Mouse (Mus musculus) olfactory bulb, adult 2 months (tissue): Measurements from ENCODE around the gene Mrtfb. TPM values are rescaled to one million over a fixed set of nuclear protein-coding genes. Genes with fewer than 3 reads are reported as not detected.

ENCODE experiments used
- H3K27ac ChIP-seq: fragments of 200-500 bp; 2 replicates; pipeline ENCODE4 v1.5.1; 2012; ENCODE audit warnings: low read depth, low read length; ENCODE audit not compliant: insufficient read depth
- H3K4me1 ChIP-seq: fragments of 200-500 bp; 2 replicates; pipeline ENCODE4 v1.6.1; 2012; ENCODE audit warnings: low read length; ENCODE audit not compliant: control insufficient read depth, insufficient read depth
- H3K4me3 ChIP-seq: fragments of 200-500 bp; 2 replicates; pipeline ENCODE4 v1.5.1; 2012; ENCODE audit warnings: mild to moderate bottlenecking, low read depth, low read length, moderate library complexity; ENCODE audit not compliant: insufficient read depth
- CTCF ChIP-seq: fragments of 200-500 bp; IDR thresholded peaks from 2 replicates; pipeline ENCODE4 v1.5.1; 2012; ENCODE audit warnings: low read depth, mild to moderate bottlenecking, low read length, moderate library complexity; ENCODE audit not compliant: insufficient read depth
- POLR2A ChIP-seq: fragments of 200-500 bp; IDR thresholded peaks from 2 replicates; pipeline ENCODE4 v1.6.1; 2012; ENCODE audit warnings: mild to moderate bottlenecking, low read depth, low read length, moderate library complexity; ENCODE audit not compliant: insufficient read depth
- WGBS: fragments of 180-500 bp; shearing (Covaris S2); methylation state at CpG from one replicate; pipeline ENCODE4 v1.1.7; 2018; 5-methylcytosine and 5-hydroxymethylcytosine counted together
- polyA plus RNA-seq: library from polyadenylated mRNA; stranded (reverse); fragments of >200 nt; gene quantifications from 2 replicates; pipeline ENCODE4 v1.2.4, GENCODE M21; 2012; ENCODE audit warnings: low replicate concordance; ENCODE audit not compliant: missing spikeins, insufficient read depth, insufficient read length

Mrtfb gene
- polyA plus RNA-seq, 1 experiment, result 36.5 TPM

DNA sequence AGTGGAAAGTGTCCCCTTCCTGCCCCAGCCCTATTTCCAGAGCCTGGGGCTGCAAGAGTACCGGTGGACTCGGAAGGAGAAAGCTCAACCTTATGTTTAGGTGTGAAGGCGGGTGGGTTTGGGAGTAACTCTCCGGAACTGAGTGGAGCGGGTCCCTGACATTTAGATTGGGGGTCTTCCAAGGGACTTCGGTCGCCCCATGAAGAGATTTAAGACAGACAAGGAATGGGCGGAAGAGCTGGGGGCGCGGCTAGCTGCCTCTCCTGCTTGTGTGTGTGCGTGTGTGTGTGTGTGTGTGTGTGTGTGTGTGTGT is 190.6 kb downstream of the Mrtfb start:
- no peak overlapping the region for H3K27ac ChIP-seq
- TF ChIP-seq POLR2A (no peak), CTCF (no peak)
- H3K4me1 ChIP-seq, result peaks cover 13% of the 10 kb centered on the region
- peak overlapping the region; percentile 66 for H3K4me3 ChIP-seq
- 16% methylated on average over 11 of the region's 11 CpGs for WGBS

DNA sequence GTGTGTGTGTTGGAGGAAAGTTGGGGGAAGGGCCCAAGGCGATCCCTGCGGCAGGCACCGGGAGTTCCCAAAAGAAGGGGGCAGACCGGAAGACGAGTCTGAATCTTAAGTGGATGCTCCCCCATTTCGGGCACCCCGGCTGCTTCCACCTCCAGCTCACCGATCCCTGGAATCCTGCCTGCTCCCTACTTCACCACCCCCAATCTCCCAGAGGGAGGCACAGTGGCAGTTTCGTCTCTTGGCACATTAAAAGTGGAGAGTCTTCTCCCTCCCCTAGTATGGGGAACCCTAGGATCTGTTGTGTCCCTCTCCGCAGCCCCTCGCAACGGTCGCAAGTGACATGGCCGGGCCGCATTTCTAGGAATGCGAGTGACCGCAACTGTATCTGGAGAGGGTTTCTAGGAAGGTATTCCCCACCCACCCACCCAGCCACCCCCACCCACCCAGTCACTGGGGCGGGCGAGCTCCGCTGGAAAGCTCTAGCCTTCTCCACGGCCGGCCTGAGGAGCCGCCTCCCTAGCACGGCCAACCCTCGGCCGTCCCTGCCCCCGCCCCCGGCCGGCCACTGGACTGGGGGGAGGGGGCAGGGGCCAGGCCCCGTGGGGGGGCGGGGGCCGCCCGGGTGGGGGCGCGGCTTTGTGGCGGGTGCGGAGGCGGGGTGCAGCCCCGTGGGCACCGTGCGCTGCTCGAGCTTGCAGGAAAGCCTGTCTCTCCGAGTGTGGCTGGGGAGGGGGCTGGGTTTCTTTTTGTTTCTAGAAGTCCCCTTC is 191.2 kb downstream of the Mrtfb start:
- Histone ChIP-seq H3K27ac (no peak overlapping the region), H3K4me3 (peak overlapping the region; percentile 66), H3K4me1 (peaks cover 13% of the 10 kb centered on the region)
- 1% methylated on average over 41 of the region's 43 CpGs for whole genome bisulfite sequencing
- no peak for TF ChIP-seq CTCF
- TF ChIP-seq POLR2A, result no peak

GRCm38 (mm10) chr16:13448051-13448705 is 191.9 kb downstream of the Mrtfb start:
- Histone ChIP-seq H3K4me1 (peaks cover 13% of the 10 kb centered on the region), H3K27ac (no peak overlapping the region), H3K4me3 (peak overlapping the region; percentile 66)
- under 1% methylated on average over 52 of the region's 52 CpGs for WGBS
- TF ChIP-seq POLR2A (no peak), CTCF (no peak)

DNA sequence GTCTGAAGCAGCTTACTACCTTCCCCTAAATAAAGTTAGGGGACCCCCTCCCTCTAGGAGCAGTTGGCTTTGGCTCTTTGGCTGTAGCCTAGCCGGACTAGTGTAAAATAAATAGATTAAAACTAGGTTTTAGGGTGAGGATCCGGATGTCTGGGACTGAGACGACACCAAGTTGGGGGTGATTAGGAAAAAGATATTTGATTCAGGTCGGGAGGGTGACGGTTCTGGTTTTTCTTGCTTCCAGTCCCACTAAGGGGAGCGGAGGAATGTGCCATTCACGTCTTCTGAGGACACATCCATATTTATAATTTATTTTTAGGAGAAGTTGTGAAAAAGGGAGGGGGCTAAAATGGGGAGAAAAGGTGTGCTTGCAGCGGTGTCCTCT is 192.4 kb downstream of the Mrtfb start:
- no peak for TF ChIP-seq POLR2A
- no peak for TF ChIP-seq CTCF
- peak overlapping the region; percentile 66 for H3K4me3 ChIP-seq
- WGBS, result 49% methylated on average over 8 of the region's 8 CpGs
- no peak overlapping the region for H3K27ac ChIP-seq
- H3K4me1 ChIP-seq, result peaks cover 13% of the 10 kb centered on the region

- no peak overlapping the region for H3K27ac ChIP-seq
- WGBS, result 82% methylated on average over 13 of the region's 13 CpGs
- peaks cover 13% of the 10 kb centered on the region for H3K4me1 ChIP-seq
- H3K4me3 ChIP-seq, result no peak overlapping the region
- TF ChIP-seq POLR2A (no peak), CTCF (no peak)
These were observed 193.2 kb downstream of the Mrtfb start for GRCm38 (mm10) chr16:13449491-13449890.

DNA sequence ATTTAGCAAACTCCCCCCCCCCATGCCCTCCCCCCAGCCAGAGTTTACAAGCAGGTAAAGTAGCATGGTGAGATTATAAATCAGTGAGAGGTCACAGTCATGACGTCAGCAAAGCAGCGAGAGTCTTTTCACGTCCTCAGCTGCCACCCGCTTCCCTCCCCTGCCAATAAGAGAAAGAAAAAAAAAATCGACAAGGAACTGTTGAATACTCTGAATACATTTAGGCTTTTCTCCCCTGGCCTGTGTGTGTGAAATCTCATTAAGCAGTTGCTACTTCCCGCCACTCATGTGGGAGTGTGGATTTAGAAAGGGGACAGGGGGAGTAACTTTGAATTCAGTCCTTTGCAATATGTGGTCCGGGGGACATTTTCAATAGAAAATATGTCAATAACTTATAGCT is 194.6 kb downstream of the Mrtfb start:
- H3K4me1 ChIP-seq, result peaks cover 13% of the 10 kb centered on the region
- no peak overlapping the region for H3K4me3 ChIP-seq
- no peak overlapping the region for H3K27ac ChIP-seq
- 61% methylated on average over 7 of the region's 7 CpGs for WGBS
- no peak for TF ChIP-seq CTCF
- TF ChIP-seq POLR2A, result no peak

DNA sequence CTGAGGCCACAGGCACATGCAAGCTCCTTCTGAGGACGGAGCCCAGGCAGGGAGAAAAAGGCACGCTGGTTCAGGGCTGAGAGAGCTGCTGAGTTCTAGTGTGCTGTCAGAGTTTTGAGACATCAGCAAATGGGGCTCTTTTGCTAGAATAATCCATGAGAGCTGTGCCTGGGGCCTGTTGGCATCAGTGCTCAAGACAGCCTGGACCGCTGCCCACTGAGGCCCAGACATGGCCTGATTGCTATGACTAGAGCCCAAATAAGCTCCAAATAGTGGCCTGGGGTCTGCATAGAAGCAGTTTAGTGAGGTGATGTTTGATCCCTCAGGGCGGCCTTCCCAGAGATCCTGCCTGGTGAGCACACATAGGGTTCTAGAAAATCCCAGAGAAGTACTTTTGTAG is 195.7 kb downstream of the Mrtfb start:
- H3K4me1 ChIP-seq, result peaks cover 8% of the 10 kb centered on the region
- no peak overlapping the region for H3K27ac ChIP-seq
- H3K4me3 ChIP-seq, result no peak overlapping the region
- TF ChIP-seq POLR2A (no peak), CTCF (no peak)
- WGBS, result 85% methylated on average over 4 of the region's 4 CpGs

- H3K27ac ChIP-seq, result no peak overlapping the region
- no peak overlapping the region for H3K4me3 ChIP-seq
- TF ChIP-seq POLR2A, result no peak
- TF ChIP-seq CTCF, result no peak
- 93% methylated on average over 7 of the region's 7 CpGs for WGBS
- peaks cover 5% of the 10 kb centered on the region; the same call in 1 of the 2 replicates for H3K4me1 ChIP-seq
These were observed 196.4 kb downstream of the Mrtfb start for GRCm38 (mm10) chr16:13452661-13453060.

DNA sequence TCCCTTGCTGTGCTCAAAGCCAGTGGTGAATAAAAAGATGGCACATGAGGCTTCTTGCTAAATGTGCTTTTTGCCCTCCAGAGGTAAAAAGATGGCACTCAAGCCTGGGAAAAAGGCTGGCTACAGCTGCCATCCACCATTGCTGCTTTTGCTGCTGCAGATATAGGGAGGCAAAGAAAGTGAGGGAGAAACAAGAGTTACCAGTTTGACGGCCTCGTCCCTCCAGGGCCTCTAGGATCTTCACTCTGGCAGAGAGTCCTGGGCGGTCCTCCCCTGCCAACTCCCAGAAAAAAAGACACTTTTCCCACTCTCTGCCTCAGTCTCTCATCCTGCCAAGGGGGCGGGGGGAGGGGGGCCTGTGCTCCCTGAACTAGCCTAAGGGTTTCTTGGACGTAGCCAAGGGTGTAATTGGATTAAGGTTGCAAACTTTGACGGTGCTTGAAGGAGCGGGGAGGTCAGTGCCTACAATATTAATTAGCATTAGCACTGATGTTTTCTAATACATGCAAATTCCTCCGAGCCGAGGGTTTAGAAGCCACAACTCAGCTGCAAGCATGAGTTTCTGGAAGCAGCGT is 197.8 kb downstream of the Mrtfb start:
- 47% methylated on average over 10 of the region's 10 CpGs for WGBS
- TF ChIP-seq CTCF (no peak), POLR2A (no peak)
- Histone ChIP-seq H3K27ac (no peak overlapping the region), H3K4me1 (no peaks in the 10 kb centered on the region), H3K4me3 (no peak overlapping the region)

GRCm38 (mm10) chr16:13455560-13455959 is 199.3 kb downstream of the Mrtfb start:
- TF ChIP-seq POLR2A (no peak), CTCF (no peak)
- H3K4me1 ChIP-seq, result no peaks in the 10 kb centered on the region
- no peak overlapping the region for H3K4me3 ChIP-seq
- no peak overlapping the region for H3K27ac ChIP-seq
